Mouse (Mus musculus): Measurements from ENCODE around the gene Mtx1.

GRCm38 (mm10) chr3:89163123-89163522, 63.8 kb downstream of the Mtx1 start:
- TF ChIP-seq CTCF (IDR thresholded peaks at IDR 0.05; ENCODE audit: control insufficient read depth, insufficient read depth, insufficient replicate concordance, low read depth, low read length) (no peak), POLR2A (IDR thresholded peaks at IDR 0.05; ENCODE audit: control insufficient read depth, low read depth, low read length) (no peak)
